Mouse (Mus musculus): ENCODE measurements around the gene Naaladl2.

The Naaladl2 gene

DNA sequence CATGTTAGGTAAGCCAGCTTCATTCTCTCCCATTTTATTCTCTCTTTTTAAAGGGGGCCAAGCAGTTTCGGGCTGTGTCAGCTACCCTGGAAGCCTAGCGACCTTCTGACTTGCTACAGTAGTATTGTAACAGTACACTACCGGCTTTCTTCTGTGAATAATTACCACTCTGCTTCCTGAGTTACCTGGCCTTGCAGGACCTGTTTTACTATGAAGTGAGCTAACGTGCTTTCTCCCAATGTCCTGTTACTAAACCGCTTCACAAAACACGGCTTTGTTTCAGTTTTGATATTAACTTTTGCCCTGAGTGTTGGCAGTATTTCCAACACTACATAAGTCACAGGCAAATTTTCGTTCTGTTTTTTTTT, 360.6 kb downstream of the Naaladl2 start:
- H3K27me3 ChIP-seq (ENCODE audit: insufficient read depth, low read length): no peaks in the 10 kb centered on the region
- TF ChIP-seq CTCF (conservative IDR thresholded peaks at IDR 0.05; ENCODE audit: low read length) (no peak), NANOG (IDR thresholded peaks at IDR 0.05; ENCODE audit: borderline replicate concordance, low read length) (no peak), POU5F1 (IDR thresholded peaks at IDR 0.05; ENCODE audit: borderline replicate concordance, low read length) (no peak)

DNA sequence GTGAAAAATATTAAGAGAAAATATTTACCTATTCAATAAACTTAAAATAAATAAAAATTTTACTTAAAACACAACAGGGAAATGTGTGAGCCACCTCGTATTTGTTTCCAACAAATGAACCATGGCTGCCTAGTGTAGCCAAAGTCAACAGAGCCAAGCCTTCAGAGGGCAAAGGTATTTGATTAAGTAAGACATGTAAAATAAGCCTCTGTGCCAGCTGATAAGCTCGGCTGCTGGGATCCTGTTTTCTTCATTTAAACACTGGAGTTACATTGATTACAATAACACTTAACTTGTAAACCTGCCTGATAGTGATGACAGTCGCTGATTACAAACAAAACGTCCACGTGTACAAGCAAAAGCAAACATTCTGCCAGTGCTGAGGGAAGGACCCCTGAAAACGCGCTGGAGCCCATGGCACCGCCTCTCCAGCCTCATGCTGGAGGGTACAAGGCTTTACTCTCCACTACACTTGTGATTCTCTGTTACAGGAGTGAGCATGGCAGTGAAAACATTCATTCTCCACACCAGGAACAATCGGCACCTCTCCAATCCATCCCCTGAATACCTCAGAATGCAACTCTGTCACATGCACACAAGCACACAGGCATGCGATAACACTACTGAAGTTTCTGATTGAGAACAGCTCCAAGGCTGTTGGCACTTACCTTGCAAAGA, 361.1 kb downstream of the Naaladl2 start:
- H3K36me3 ChIP-seq (ENCODE audit: insufficient read depth, low read length): no peaks in the 10 kb centered on the region
- H3K4me3 ChIP-seq (replicated peaks; ENCODE audit: low read length): no peak overlapping the region
- no peaks in the 10 kb centered on the region for H3K27me3 ChIP-seq (ENCODE audit: insufficient read depth, low read length)
- H3K9me3 ChIP-seq (ENCODE audit: low read length): no peaks in the 10 kb centered on the region
- no peaks in the 10 kb centered on the region for H3K4me1 ChIP-seq (replicated peaks; ENCODE audit: low read depth, low read length)
- TF ChIP-seq CTCF (conservative IDR thresholded peaks at IDR 0.05; ENCODE audit: low read length) (no peak), POU5F1 (IDR thresholded peaks at IDR 0.05; ENCODE audit: borderline replicate concordance, low read length) (no peak), NANOG (IDR thresholded peaks at IDR 0.05; ENCODE audit: borderline replicate concordance, low read length) (no peak)

More for the DNA sequence above, 360.6 kb downstream of the Naaladl2 start:
- Histone ChIP-seq H3K4me3 (replicated peaks; ENCODE audit: low read length) (no peak overlapping the region), H3K36me3 (ENCODE audit: insufficient read depth, low read length) (no peaks in the 10 kb centered on the region), H3K9me3 (ENCODE audit: low read length) (no peaks in the 10 kb centered on the region), H3K4me1 (replicated peaks; ENCODE audit: low read depth, low read length) (no peaks in the 10 kb centered on the region)

DNA sequence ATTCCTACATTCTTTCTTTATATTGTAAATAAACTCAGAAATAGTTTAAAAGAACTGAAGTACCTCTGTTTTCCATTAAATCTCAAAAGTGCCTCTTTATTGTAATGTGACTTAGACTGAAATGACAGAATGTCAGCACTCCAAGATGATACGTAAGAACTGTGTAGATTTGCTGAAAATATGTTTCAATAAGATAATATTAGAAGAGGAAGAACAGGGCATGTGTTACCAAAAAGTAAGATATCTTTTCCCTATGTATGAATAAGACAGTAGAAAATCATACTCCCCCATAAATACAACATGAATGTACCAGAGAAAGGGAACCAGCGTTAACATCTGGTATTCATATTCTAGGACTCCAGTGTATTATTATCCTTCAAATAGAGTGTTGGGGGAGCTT, 362.4 kb downstream of the Naaladl2 start:
- Histone ChIP-seq H3K27me3 (ENCODE audit: insufficient read depth, low read length) (no peaks in the 10 kb centered on the region), H3K4me1 (replicated peaks; ENCODE audit: low read depth, low read length) (no peaks in the 10 kb centered on the region), H3K36me3 (ENCODE audit: insufficient read depth, low read length) (no peaks in the 10 kb centered on the region), H3K4me3 (replicated peaks; ENCODE audit: low read length) (no peak overlapping the region), H3K9me3 (ENCODE audit: low read length) (no peaks in the 10 kb centered on the region)
- TF ChIP-seq POU5F1 (IDR thresholded peaks at IDR 0.05; ENCODE audit: borderline replicate concordance, low read length) (no peak), NANOG (IDR thresholded peaks at IDR 0.05; ENCODE audit: borderline replicate concordance, low read length) (no peak), CTCF (conservative IDR thresholded peaks at IDR 0.05; ENCODE audit: low read length) (no peak)

DNA sequence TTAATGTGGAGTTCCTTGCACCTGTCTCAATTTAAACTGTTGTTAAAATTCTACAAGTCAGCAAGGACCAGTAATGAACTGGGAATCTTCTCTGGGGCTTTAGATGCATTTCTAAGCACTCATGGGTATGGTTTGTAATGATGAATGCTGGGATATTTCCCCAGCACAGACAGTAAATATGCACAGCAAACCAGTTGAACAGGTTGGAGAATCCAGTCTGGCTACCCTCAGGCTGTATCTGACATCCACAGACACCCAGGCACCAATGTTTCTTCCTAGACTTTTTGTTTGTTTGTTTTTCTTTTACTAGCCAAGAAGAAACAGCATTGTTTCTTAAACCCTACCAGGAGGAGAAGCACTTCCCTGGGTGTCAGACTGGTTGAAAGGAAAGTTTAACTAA, 365.6 kb downstream of the Naaladl2 start:
- no peaks in the 10 kb centered on the region for H3K36me3 ChIP-seq (ENCODE audit: insufficient read depth, low read length)
- no peaks in the 10 kb centered on the region for H3K27me3 ChIP-seq (ENCODE audit: insufficient read depth, low read length)
- no peaks in the 10 kb centered on the region for H3K4me1 ChIP-seq (replicated peaks; ENCODE audit: low read depth, low read length)
- no peak overlapping the region for H3K4me3 ChIP-seq (replicated peaks; ENCODE audit: low read length)
- TF ChIP-seq CTCF (conservative IDR thresholded peaks at IDR 0.05; ENCODE audit: low read length) (no peak), POU5F1 (IDR thresholded peaks at IDR 0.05; ENCODE audit: borderline replicate concordance, low read length) (no peak), NANOG (IDR thresholded peaks at IDR 0.05; ENCODE audit: borderline replicate concordance, low read length) (no peak)
- H3K9me3 ChIP-seq (ENCODE audit: low read length): no peaks in the 10 kb centered on the region

DNA sequence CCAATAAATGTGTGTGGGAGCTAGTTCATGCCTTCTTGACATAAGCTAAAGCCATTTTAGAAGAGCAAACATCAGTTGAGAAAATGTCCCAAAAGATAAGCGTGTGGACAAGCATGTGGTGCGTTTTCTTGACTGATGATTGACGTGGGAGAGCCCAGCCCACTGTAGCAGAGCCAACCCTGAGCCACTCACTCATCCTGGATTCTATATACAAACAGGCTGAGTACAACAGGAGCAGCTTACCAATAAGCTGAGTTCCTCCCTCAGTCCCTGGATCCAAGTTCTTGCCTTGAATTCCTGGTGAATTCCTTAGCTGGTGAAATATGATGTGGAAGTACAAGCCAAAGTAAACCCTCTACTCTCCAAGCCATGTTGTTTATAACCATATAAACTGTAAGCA, 395.0 kb downstream of the Naaladl2 start:
- no peaks in the 10 kb centered on the region for H3K27me3 ChIP-seq (ENCODE audit: insufficient read depth, low read length)
- no peaks in the 10 kb centered on the region for H3K9me3 ChIP-seq (ENCODE audit: low read length)
- TF ChIP-seq NANOG (IDR thresholded peaks at IDR 0.05; ENCODE audit: borderline replicate concordance, low read length): no peak
- no peak for TF ChIP-seq POU5F1 (IDR thresholded peaks at IDR 0.05; ENCODE audit: borderline replicate concordance, low read length)
- no peak for TF ChIP-seq CTCF (conservative IDR thresholded peaks at IDR 0.05; ENCODE audit: low read length)
- no peaks in the 10 kb centered on the region for H3K36me3 ChIP-seq (ENCODE audit: insufficient read depth, low read length)
- no peaks in the 10 kb centered on the region for H3K4me1 ChIP-seq (replicated peaks; ENCODE audit: low read depth, low read length)
- H3K4me3 ChIP-seq (replicated peaks; ENCODE audit: low read length): no peak overlapping the region

DNA sequence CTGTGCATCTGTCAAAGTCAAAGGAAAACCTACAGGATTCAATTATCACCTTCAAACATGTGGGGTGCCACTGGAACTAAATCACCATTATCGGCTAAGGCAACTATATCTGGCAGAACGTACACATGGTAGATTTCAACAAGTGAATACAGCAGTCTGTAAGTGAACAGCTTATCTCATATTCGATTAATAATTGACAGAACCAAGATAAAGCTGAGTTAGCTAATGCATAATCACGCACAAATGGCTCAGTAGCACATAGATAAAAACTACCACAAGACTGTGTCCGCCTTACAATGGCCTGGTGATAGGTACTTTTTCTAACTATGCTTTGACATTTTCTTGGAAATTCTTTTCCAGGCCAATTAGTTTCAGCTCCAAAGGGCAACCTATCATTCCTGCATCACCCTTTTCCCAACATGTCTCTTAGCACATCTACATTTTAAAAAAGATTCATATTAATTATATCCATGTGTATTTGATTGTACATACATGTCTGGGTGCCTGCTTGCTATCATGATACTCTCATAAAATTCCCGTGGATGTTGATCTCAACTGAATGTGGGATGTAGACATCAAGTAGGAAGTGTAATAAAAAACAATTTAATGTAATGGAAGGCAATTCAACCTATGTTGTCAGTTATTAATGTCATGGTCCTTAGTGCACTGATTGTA, 396.7 kb downstream of the Naaladl2 start:
- no peaks in the 10 kb centered on the region for H3K36me3 ChIP-seq (ENCODE audit: insufficient read depth, low read length)
- no peaks in the 10 kb centered on the region for H3K9me3 ChIP-seq (ENCODE audit: low read length)
- H3K4me3 ChIP-seq (replicated peaks; ENCODE audit: low read length): no peak overlapping the region
- no peaks in the 10 kb centered on the region for H3K27me3 ChIP-seq (ENCODE audit: insufficient read depth, low read length)
- no peaks in the 10 kb centered on the region for H3K4me1 ChIP-seq (replicated peaks; ENCODE audit: low read depth, low read length)
- TF ChIP-seq NANOG (IDR thresholded peaks at IDR 0.05; ENCODE audit: borderline replicate concordance, low read length) (no peak), POU5F1 (IDR thresholded peaks at IDR 0.05; ENCODE audit: borderline replicate concordance, low read length) (no peak), CTCF (conservative IDR thresholded peaks at IDR 0.05; ENCODE audit: low read length) (no peak)

DNA sequence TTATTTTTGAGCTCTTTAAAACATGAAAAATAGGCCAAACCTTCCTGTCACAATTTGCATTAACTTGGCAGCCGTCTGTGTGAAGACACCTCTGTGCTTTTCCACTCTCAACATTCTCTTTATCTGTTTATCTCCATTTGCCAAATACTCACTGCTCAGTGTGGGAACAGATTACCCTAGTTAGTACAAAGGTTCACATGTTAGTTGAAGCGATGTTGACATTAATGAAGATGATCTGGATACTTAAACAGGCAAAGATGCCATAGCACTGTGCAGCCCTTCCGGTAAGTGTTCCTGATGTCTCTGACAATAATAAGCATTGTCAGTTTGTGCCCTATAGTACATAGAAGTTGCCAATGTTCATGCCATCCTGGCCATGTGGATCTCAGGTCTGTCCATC, 400.1 kb downstream of the Naaladl2 start:
- Histone ChIP-seq H3K36me3 (ENCODE audit: insufficient read depth, low read length) (no peaks in the 10 kb centered on the region), H3K4me1 (replicated peaks; ENCODE audit: low read depth, low read length) (no peaks in the 10 kb centered on the region), H3K9me3 (ENCODE audit: low read length) (no peaks in the 10 kb centered on the region), H3K4me3 (replicated peaks; ENCODE audit: low read length) (no peak overlapping the region), H3K27me3 (ENCODE audit: insufficient read depth, low read length) (no peaks in the 10 kb centered on the region)
- TF ChIP-seq NANOG (IDR thresholded peaks at IDR 0.05; ENCODE audit: borderline replicate concordance, low read length) (no peak), CTCF (conservative IDR thresholded peaks at IDR 0.05; ENCODE audit: low read length) (no peak), POU5F1 (IDR thresholded peaks at IDR 0.05; ENCODE audit: borderline replicate concordance, low read length) (no peak)

DNA sequence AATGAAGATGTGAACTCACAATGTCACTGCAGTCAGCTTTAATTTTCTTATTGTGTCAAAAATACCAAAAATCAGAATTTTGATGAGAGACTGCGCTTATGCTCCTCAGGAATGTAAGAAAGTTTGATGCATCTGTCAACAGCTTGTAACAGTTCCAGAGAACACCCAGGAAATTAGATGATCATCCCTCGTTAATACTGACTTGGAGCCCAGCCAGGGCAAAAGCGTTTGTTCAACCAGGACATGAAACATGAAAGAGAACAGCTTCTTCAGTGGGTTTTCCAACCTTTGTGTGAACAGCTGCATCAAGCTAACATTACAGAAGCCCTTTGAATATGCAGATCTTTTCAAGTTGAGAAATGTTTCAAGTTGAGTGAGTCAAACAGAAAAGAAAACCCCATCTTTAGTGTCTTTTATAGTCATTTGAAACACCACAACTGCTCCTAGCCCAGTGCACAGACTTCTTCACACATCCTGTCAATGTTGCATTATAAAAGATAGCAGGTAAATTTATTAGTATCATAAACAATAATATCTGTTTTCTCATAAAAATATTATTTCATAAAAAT, 424.8 kb downstream of the Naaladl2 start:
- Histone ChIP-seq H3K4me3 (replicated peaks; ENCODE audit: low read length) (no peak overlapping the region), H3K27me3 (ENCODE audit: insufficient read depth, low read length) (no peaks in the 10 kb centered on the region), H3K9me3 (ENCODE audit: low read length) (no peaks in the 10 kb centered on the region), H3K4me1 (replicated peaks; ENCODE audit: low read depth, low read length) (no peaks in the 10 kb centered on the region), H3K36me3 (ENCODE audit: insufficient read depth, low read length) (no peaks in the 10 kb centered on the region)
- TF ChIP-seq NANOG (IDR thresholded peaks at IDR 0.05; ENCODE audit: borderline replicate concordance, low read length): no peak
- TF ChIP-seq POU5F1 (IDR thresholded peaks at IDR 0.05; ENCODE audit: borderline replicate concordance, low read length): no peak
- TF ChIP-seq CTCF (conservative IDR thresholded peaks at IDR 0.05; ENCODE audit: low read length): no peak
